Mouse (Mus musculus): Measurements from ENCODE around the gene Actn1.
"Not testable (repeated sequence)": the region's sequence is repeated elsewhere in the genome, so short reads cannot be mapped to it uniquely, and the experiment has no call there.

The Actn1 gene

GRCm38 (mm10) chr12:80260056-80260743 lies at the start of gene Actn1:
Gene Actn1, minus strand, starts transcription at chr12:80260371.
- DNase-seq: peak; percentile 95

GRCm38 (mm10) chr12:80307556-80307955 lies 47.4 kb upstream of the Actn1 start:
- DNase-seq: no peak

GRCm38 (mm10) chr12:80304518-80304917 lies 44.3 kb upstream of the Actn1 start:
- DNase-seq: no peak

GRCm38 (mm10) chr12:80300833-80301456 lies 40.8 kb upstream of the Actn1 start:
- no peak for DNase-seq

- DNase-seq: no peak
Measured at GRCm38 (mm10) chr12:80298714-80299113, 38.5 kb upstream of the Actn1 start.

GRCm38 (mm10) chr12:80291895-80292435 lies 31.8 kb upstream of the Actn1 start:
- DNase-seq: no peak

GRCm38 (mm10) chr12:80290964-80291363 lies 30.8 kb upstream of the Actn1 start:
- DNase-seq: peak; percentile 71

GRCm38 (mm10) chr12:80290483-80290882 lies 30.3 kb upstream of the Actn1 start:
- DNase-seq: no peak

GRCm38 (mm10) chr12:80289722-80290121 lies 29.6 kb upstream of the Actn1 start:
- DNase-seq: no peak

GRCm38 (mm10) chr12:80285890-80286289 lies 25.7 kb upstream of the Actn1 start:
- DNase-seq: no peak

- DNase-seq: not testable (repeated sequence)
Measured at GRCm38 (mm10) chr12:80284251-80284650, 24.1 kb upstream of the Actn1 start.

- no peak for DNase-seq
Measured at GRCm38 (mm10) chr12:80278866-80279265, 18.7 kb upstream of the Actn1 start.

- DNase-seq: no peak
Measured at GRCm38 (mm10) chr12:80277428-80277827, 17.3 kb upstream of the Actn1 start.

- DNase-seq: peak; percentile 74
Measured at GRCm38 (mm10) chr12:80275187-80275820, 15.1 kb upstream of the Actn1 start.

GRCm38 (mm10) chr12:80273020-80273686 lies 13.0 kb upstream of the Actn1 start:
- peak; percentile 54 for DNase-seq

- DNase-seq: no peak
Measured at GRCm38 (mm10) chr12:80271806-80272205, 11.6 kb upstream of the Actn1 start.

GRCm38 (mm10) chr12:80270924-80271323 lies 10.8 kb upstream of the Actn1 start:
- peak; percentile 30 for DNase-seq

GRCm38 (mm10) chr12:80269303-80269702 lies 9.1 kb upstream of the Actn1 start:
- DNase-seq: no peak

GRCm38 (mm10) chr12:80267962-80268361 lies 7.8 kb upstream of the Actn1 start:
- no peak for DNase-seq

- not testable (repeated sequence) for DNase-seq
Measured at GRCm38 (mm10) chr12:80264388-80264787, 4.2 kb upstream of the Actn1 start.

- peak; percentile 80 for DNase-seq
Measured at GRCm38 (mm10) chr12:80260744-80261695, 849 bp upstream of the Actn1 start.

Data from lung, postnatal 10 days (tissue).